10 mouse cellular contexts compared by ENCODE assay signal in genomic region chr6:30468684-30469083, GRCm38 (mm10). TPM values are rescaled to one million over a fixed set of nuclear protein-coding genes. Genes with fewer than 3 reads are reported as not detected.
DNase-seq lines count a peak whose midpoint lies in the region; ATAC-seq and TF ChIP-seq lines count a peak whose summit lies in the region.
"Had no signal": no experiment of that assay in that cellular context is flagged by ENCODE, and none has a peak within 500 bp of the region (broad histone marks: within the 10 kb centered on the region; RNA-seq: fewer than 3 reads in every experiment).

No protein-coding gene starts in this region.

- DNase-seq in gastrocnemius, adult 18-20 months (ENCODE audit: low spot score), result peak; percentile 64
- no peak for DNase-seq in gastrocnemius, postnatal 25 days
- DNase-seq in cerebellum, adult 8-10 months, result peak; percentile 58
- DNase-seq in gastrocnemius, postnatal 14 days, result peak; percentile 50
- DNase-seq in midbrain, embryonic 14.5 days, result peak; percentile 71

- H3K4me3 ChIP-seq in C2C12 (ENCODE audit: insufficient read depth, poor library complexity, severe bottlenecking), result no peak overlapping the region
- H3K4me3 ChIP-seq in kidney, embryonic 15.5 days (replicated peaks), result no peak overlapping the region
- no peak overlapping the region for H3K4me3 ChIP-seq in midbrain, embryonic 14.5 days (replicated peaks; ENCODE audit: low read depth, low read length)

- WGBS in kidney, embryonic 15.5 days, result 50% methylated on average over 12 of the region's 12 CpGs
- 60% methylated on average over 12 of the region's 12 CpGs for WGBS in midbrain, embryonic 14.5 days

- no peaks in the 10 kb centered on the region for H3K27me3 ChIP-seq in C2C12 (ENCODE audit: control insufficient read depth, insufficient read depth, insufficient read length)
- H3K27me3 ChIP-seq in kidney, embryonic 15.5 days, result no peaks in the 10 kb centered on the region
- H3K27me3 ChIP-seq in midbrain, embryonic 14.5 days (ENCODE audit: control insufficient read depth, insufficient read depth, low read length), result no peaks in the 10 kb centered on the region

- H3K9ac ChIP-seq in kidney, embryonic 15.5 days, result no peak overlapping the region
- H3K9ac ChIP-seq in midbrain, embryonic 14.5 days (replicated peaks; ENCODE audit: low read length), result no peak overlapping the region

- ATAC-seq in kidney, embryonic 15.5 days (replicated peaks; ENCODE audit: low FRiP score), result peak; percentile 68
- no peak for ATAC-seq in midbrain, embryonic 14.5 days (ENCODE audit: low FRiP score, low TSS enrichment)
- no peak for ATAC-seq in erythroblast, adult 5-6 weeks (replicated peaks; ENCODE audit: low FRiP score, poor library complexity, severe bottlenecking)

- peak overlapping the region; percentile 25; the same call in 1 of the 2 replicates for H3K4me2 ChIP-seq in kidney, embryonic 15.5 days
- no peak overlapping the region for H3K4me2 ChIP-seq in midbrain, embryonic 14.5 days (ENCODE audit: low read length)

- no peaks in the 10 kb centered on the region for H3K36me3 ChIP-seq in C2C12 (ENCODE audit: control insufficient read depth, insufficient read depth)
- no peaks in the 10 kb centered on the region for H3K36me3 ChIP-seq in kidney, embryonic 15.5 days
- H3K36me3 ChIP-seq in midbrain, embryonic 14.5 days (ENCODE audit: control insufficient read depth, insufficient read depth, low read length), result no peaks in the 10 kb centered on the region

- H3K4me1 ChIP-seq in kidney, embryonic 15.5 days, result peaks cover 46% of the 10 kb centered on the region
- H3K4me1 ChIP-seq in midbrain, embryonic 14.5 days (ENCODE audit: control insufficient read depth, insufficient read depth, low read length), result peaks cover 6% of the 10 kb centered on the region; the same call in 1 of the 2 replicates

- H3K27ac ChIP-seq in kidney, embryonic 15.5 days, result peak overlapping the region; percentile 62
- H3K27ac ChIP-seq in midbrain, embryonic 14.5 days (replicated peaks; ENCODE audit: low read depth, low read length), result peak overlapping the region; percentile 49; the same call in 1 of the 2 replicates

- no peak overlapping the region for H3ac ChIP-seq in C2C12 (ENCODE audit: control insufficient read depth, insufficient read length, low read depth)

- no peaks in the 10 kb centered on the region for H3K79me3 ChIP-seq in C2C12 (ENCODE audit: low read depth)

- TF ChIP-seq CTCF in C2C12 (IDR thresholded peaks at IDR 0.05; ENCODE audit: control insufficient read depth, insufficient read depth, insufficient read length), result peak; percentile 3

- H3K9me3 ChIP-seq in kidney, embryonic 15.5 days (replicated peaks), result no peaks in the 10 kb centered on the region
- H3K9me3 ChIP-seq in midbrain, embryonic 14.5 days (ENCODE audit: control insufficient read depth, low read length), result no peaks in the 10 kb centered on the region

- intact Hi-C loops in gastrocnemius, postnatal 14 days (cut with DNase I; ENCODE audit: low total_unique reads), result no loop called here

- H3K79me2 ChIP-seq in C2C12 (ENCODE audit: control insufficient read depth, insufficient read depth), result no peaks in the 10 kb centered on the region

TF ChIP-seq in C2C12, 6 proteins besides CTCF, POLR2A, EP300 and RAD21:
- TF ChIP-seq MYOD1 (IDR thresholded peaks at IDR 0.05; ENCODE audit: control insufficient read depth, insufficient read length, low read depth), result no peak
- TF ChIP-seq MYOG (IDR thresholded peaks at IDR 0.05; ENCODE audit: control insufficient read depth, extremely low read depth, insufficient read length), result no peak
- TF ChIP-seq FOSL1 (IDR thresholded peaks at IDR 0.05; ENCODE audit: insufficient read depth, low read length, poor library complexity, severe bottlenecking), result no peak
- no peak for TF ChIP-seq CEBPB (IDR thresholded peaks at IDR 0.05; ENCODE audit: low read depth)
- TF ChIP-seq MAX (IDR thresholded peaks at IDR 0.05), result no peak
- no peak for TF ChIP-seq USF1 (IDR thresholded peaks at IDR 0.05; ENCODE audit: low read depth)

RNA-seq across cellular contexts. Expression of gene Tmem209, which starts 40.9 kb away (rescaled TPM):
- 10 to 100 TPM in 1 of 2 experiments, 1 to 10 TPM in 1; 9.6 to 10.8 TPM for total RNA-seq in gastrocnemius, adult 18-20 months (2021)
- 1 to 10 TPM; 7.4 to 9.1 TPM for total RNA-seq in gastrocnemius, postnatal 25 days (2021)
- polyA plus RNA-seq in C2C12 (2012; fragmentation: generic; extraction: Trizol), result 19.5 TPM
- total RNA-seq in gastrocnemius, postnatal 14 days (2021), result 1 to 10 TPM; 7.9 to 8.3 TPM
- 44.5 and 46.6 TPM in 2 replicates for polyA plus RNA-seq in kidney, embryonic 15.5 days (2015; fragmentation: Nextera tagmentation; extraction: Ambion mirVana)
- 24.8 and 38.2 TPM in 2 replicates for polyA plus RNA-seq in midbrain, embryonic 14.5 days (2014; fragmentation: Nextera tagmentation; extraction: Ambion mirVana)
- 19.4 and 22.2 TPM in 2 replicates for total RNA-seq in erythroblast, adult 5-6 weeks (2015; ENCODE audit: low replicate concordance)
- 15.9 and 16.3 TPM in 2 replicates for total RNA-seq in erythroblast, adult 5-6 weeks (2017; ENCODE audit: low replicate concordance)

RNA-seq across cellular contexts. Expression of gene Ssmem1, which starts 41.0 kb away (rescaled TPM):
- total RNA-seq in gastrocnemius, adult 18-20 months (2021), result not detected
- total RNA-seq in gastrocnemius, postnatal 25 days (2021), result under 1 TPM in 1 of 2 experiments, not detected in 1; 0.54 TPM
- 0.05 TPM for polyA plus RNA-seq in C2C12 (2012; fragmentation: generic; extraction: Trizol)
- under 1 TPM; 0.14 to 0.29 TPM for total RNA-seq in gastrocnemius, postnatal 14 days (2021)
- not detected in 2 replicates for polyA plus RNA-seq in kidney, embryonic 15.5 days (2015; fragmentation: Nextera tagmentation; extraction: Ambion mirVana)
- 0.38 TPM in 1 of 2 replicates, not detected in the other for polyA plus RNA-seq in midbrain, embryonic 14.5 days (2014; fragmentation: Nextera tagmentation; extraction: Ambion mirVana)
- total RNA-seq in erythroblast, adult 5-6 weeks (2015; ENCODE audit: low replicate concordance), result not detected in 2 replicates
- 1.3 TPM in 1 of 2 replicates, not detected in the other for total RNA-seq in erythroblast, adult 5-6 weeks (2017; ENCODE audit: low replicate concordance)
- polyA plus RNA-seq: intestine, embryonic 14.5 days; stomach, embryonic 14.5 days had no signal
